Mouse (Mus musculus) megakaryocyte-erythroid progenitor cell, adult 5-6 weeks (primary cell): ENCODE measurements around the gene Gsn. TPM values are rescaled to one million over a fixed set of nuclear protein-coding genes. Genes with fewer than 3 reads are reported as not detected.
A peak's percentile ranks its signal among the peaks of the same experiment; 100 is the strongest.

Experiments used
- ATAC-seq: replicated peaks from 2 replicates; pipeline ENCODE4 v1.8.0; 2016; ENCODE audit warnings: mild to moderate bottlenecking, inconsistent platforms; ENCODE audit not compliant: severe bottlenecking, poor library complexity, low FRiP score, low TSS enrichment
- total RNA-seq, 2 experiments: library from RNA; stranded (forward) in 1 of 2; stranded (reverse) in 1 of 2; fragments of 200-1000, 215-1000 nt in 1 of 2; fragments of >200 nt in 1 of 2; fragmentation: Nextera tagmentation in 1 of 2; gene quantifications; 2 replicates each; pipeline ENCODE4 v1.2.3; 2014 to 2017

Gene Gsn
- total RNA-seq, 2 experiments from 2014 or later, result 5.2 to 15.8 TPM

DNA sequence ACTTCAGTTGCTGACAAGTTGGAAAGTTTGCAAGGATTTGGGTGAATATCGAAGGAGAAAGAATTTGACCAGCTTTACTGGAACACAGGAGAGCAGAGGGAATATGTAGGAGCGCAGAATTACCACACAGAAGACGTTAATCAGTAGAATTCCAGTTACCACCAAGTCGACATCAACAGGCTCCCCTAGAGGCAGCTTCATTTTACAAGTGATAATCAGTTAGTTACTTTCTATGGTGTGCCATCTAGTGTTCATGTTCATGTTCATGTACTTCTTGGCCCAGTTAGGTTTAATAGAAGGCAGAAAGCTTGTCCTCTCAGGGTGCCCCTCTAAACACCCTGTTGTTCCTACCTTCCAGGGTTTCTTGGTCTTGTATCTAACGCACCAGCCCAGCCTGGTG is 93.0 kb downstream of the Gsn start:
- peak; percentile 85 for ATAC-seq

Other genes starting within 250 kb of the Gsn start
- not detected in 2 replicates for gene Hc, start 194.9 kb upstream of the Gsn start, total RNA-seq (2014; fragmentation: Nextera tagmentation)
- gene Hc, start 194.9 kb upstream of the Gsn start, total RNA-seq (2017), result not detected in 2 replicates
- 0.32 and 2.3 TPM in 2 replicates for gene AI182371, start 154.8 kb upstream of the Gsn start, total RNA-seq (2014; fragmentation: Nextera tagmentation)
- 0.11 and 1.2 TPM in 2 replicates for gene AI182371, start 154.8 kb upstream of the Gsn start, total RNA-seq (2017)
- gene Cntrl, start 146.9 kb upstream of the Gsn start, total RNA-seq (2014; fragmentation: Nextera tagmentation), result 61.4 and 85.8 TPM in 2 replicates
- 69.3 and 108 TPM in 2 replicates for gene Cntrl, start 146.9 kb upstream of the Gsn start, total RNA-seq (2017)
- 97.8 and 106 TPM in 2 replicates for gene Rab14, start 55.3 kb upstream of the Gsn start, total RNA-seq (2014; fragmentation: Nextera tagmentation)
- gene Rab14, start 55.3 kb upstream of the Gsn start, total RNA-seq (2017), result 92.0 and 129 TPM in 2 replicates
- 142 and 145 TPM in 2 replicates for gene Stom, start 80.6 kb downstream of the Gsn start, total RNA-seq (2014; fragmentation: Nextera tagmentation)
- gene Stom, start 80.6 kb downstream of the Gsn start, total RNA-seq (2017), result 155 and 216 TPM in 2 replicates
- not detected in 2 replicates for gene 4930568D16Rik, start 111.3 kb downstream of the Gsn start, total RNA-seq (2014; fragmentation: Nextera tagmentation)
- not detected in 2 replicates for gene 4930568D16Rik, start 111.3 kb downstream of the Gsn start, total RNA-seq (2017)
- gene 4930402F06Rik, start 140.8 kb downstream of the Gsn start, total RNA-seq (2014; fragmentation: Nextera tagmentation), result not detected in 2 replicates
- not detected in 2 replicates for gene 4930402F06Rik, start 140.8 kb downstream of the Gsn start, total RNA-seq (2017)
- gene Ggta1, start 206.9 kb downstream of the Gsn start, total RNA-seq (2014; fragmentation: Nextera tagmentation), result 8.4 and 13.4 TPM in 2 replicates
- 12.5 and 18.7 TPM in 2 replicates for gene Ggta1, start 206.9 kb downstream of the Gsn start, total RNA-seq (2017)